Mouse (Mus musculus): ENCODE data around the gene Polr2h. TPM values are rescaled to one million over a fixed set of nuclear protein-coding genes. Genes with fewer than 3 reads are reported as not detected.
A peak's percentile ranks its signal among the peaks of the same experiment; 100 is the strongest.

Polr2h gene
- total and polyA plus RNA-seq, 3 experiments: 117 to 183 (median 157) TPM

- no peak overlapping the region for H3K27ac ChIP-seq (ENCODE audit: insufficient read depth, low read depth)
- peaks cover 41% of the 10 kb centered on the region for H3K79me2 ChIP-seq (replicated peaks; ENCODE audit: control insufficient read depth, extremely low read depth, insufficient read depth, poor library complexity, severe bottlenecking)
- H3K27me3 ChIP-seq (replicated peaks): no peaks in the 10 kb centered on the region
- no peaks in the 10 kb centered on the region for H3K9me3 ChIP-seq (replicated peaks; ENCODE audit: low read length)
- peaks cover 22 to 33% of the 10 kb centered on the region in 2 experiments for H3K36me3 ChIP-seq (replicated peaks in 1 of 2; ENCODE audit: control insufficient read depth in 1 of 2, insufficient read depth in 1 of 2, low read length in 1 of 2)
- TF ChIP-seq CHD2 (IDR thresholded peaks at IDR 0.05; ENCODE audit: low read length): no peak
- TF ChIP-seq MAX (IDR thresholded peaks at IDR 0.05; ENCODE audit: low read length): no peak
- TF ChIP-seq EP300 (IDR thresholded peaks at IDR 0.05; ENCODE audit: low read length): no peak
- no peak for TF ChIP-seq E2F4 (IDR thresholded peaks at IDR 0.05; ENCODE audit: insufficient replicate concordance, low read depth, low read length)
- TF ChIP-seq CHD1 (IDR thresholded peaks at IDR 0.05; ENCODE audit: low read depth, low read length): no peak
- no peak for TF ChIP-seq ZNF384 (IDR thresholded peaks at IDR 0.05; ENCODE audit: low read depth, low read length)
- TF ChIP-seq NRF1 (IDR thresholded peaks at IDR 0.05; ENCODE audit: low read depth, low read length): no peak
- no peak for TF ChIP-seq USF1 (IDR thresholded peaks at IDR 0.05; ENCODE audit: low read depth, low read length)
- TF ChIP-seq JUN (IDR thresholded peaks at IDR 0.05; ENCODE audit: insufficient read depth, low read depth, low read length): no peak
- no peak for TF ChIP-seq ETS1 (conservative IDR thresholded peaks at IDR 0.05; ENCODE audit: low read depth, low read length)
- TF ChIP-seq CTCF (conservative IDR thresholded peaks at IDR 0.05 in 1 of 2, IDR thresholded peaks at IDR 0.05 in 1 of 2; ENCODE audit: low read depth in 2 of 2, low read length in 2 of 2): peak in 1 of 2 experiments; percentile 23; a peak in 1 of 4 replicates
- no peak for TF ChIP-seq JUND (conservative IDR thresholded peaks at IDR 0.05; ENCODE audit: low read depth, low read length)
- TF ChIP-seq SMC3 (IDR thresholded peaks at IDR 0.05; ENCODE audit: low read depth, low read length): no peak
- no peak for TF ChIP-seq KAT2A (IDR thresholded peaks at IDR 0.05; ENCODE audit: insufficient replicate concordance, low read length)
- TF ChIP-seq MEF2A (IDR thresholded peaks at IDR 0.05; ENCODE audit: borderline replicate concordance, low read depth, low read length): peak; percentile 33; the same call in 1 of the 2 replicates
- TF ChIP-seq POLR2A (IDR thresholded peaks at IDR 0.05; ENCODE audit: low read depth, low read length): no peak
- TF ChIP-seq MYC (IDR thresholded peaks at IDR 0.05; ENCODE audit: low read depth, low read length): no peak
- TF ChIP-seq MAFK (IDR thresholded peaks at IDR 0.05; ENCODE audit: insufficient replicate concordance, low read length): no peak
- peak; percentile 34; the same call in 1 of the 2 replicates for TF ChIP-seq HCFC1 (IDR thresholded peaks at IDR 0.05; ENCODE audit: low read depth, low read length)
- TF ChIP-seq POLR2AphosphoS2 (IDR thresholded peaks at IDR 0.05; ENCODE audit: low read depth, low read length): no peak
- TF ChIP-seq GABPA (IDR thresholded peaks at IDR 0.05; ENCODE audit: insufficient replicate concordance, low read depth, low read length): no peak
- TF ChIP-seq ZMIZ1 (IDR thresholded peaks at IDR 0.05; ENCODE audit: low read depth, low read length): no peak
- TF ChIP-seq MXI1 (IDR thresholded peaks at IDR 0.05; ENCODE audit: low read depth, low read length): no peak
- TF ChIP-seq RAD21 (IDR thresholded peaks at IDR 0.05; ENCODE audit: low read depth, low read length): no peak
- no peak for TF ChIP-seq USF2 (conservative IDR thresholded peaks at IDR 0.05; ENCODE audit: low read depth, low read length)
- TF ChIP-seq SIN3A (IDR thresholded peaks at IDR 0.05; ENCODE audit: low read length): peak; percentile 11
- no peak for TF ChIP-seq ZKSCAN1 (IDR thresholded peaks at IDR 0.05; ENCODE audit: borderline replicate concordance, low read depth, low read length)
- 0 out of 2 replicates have a peak, but pooled peaks have one; percentile 36 for TF ChIP-seq TBP (conservative IDR thresholded peaks at IDR 0.05; ENCODE audit: low read depth, low read length)
- no peak for TF ChIP-seq IRF4 (IDR thresholded peaks at IDR 0.05; ENCODE audit: low read depth, low read length)
- TF ChIP-seq BHLHE40 (IDR thresholded peaks at IDR 0.05; ENCODE audit: low read depth, low read length): no peak
- no peak for TF ChIP-seq ELF1 (IDR thresholded peaks at IDR 0.05; ENCODE audit: low read depth, low read length)
- no peak for TF ChIP-seq ZC3H11A (IDR thresholded peaks at IDR 0.05; ENCODE audit: low read depth, low read length)
- no peak for TF ChIP-seq NELFE (IDR thresholded peaks at IDR 0.05; ENCODE audit: low read depth, low read length)
- peak; percentile 55 for DNase-seq (ENCODE audit: extremely low read depth)
- in situ Hi-C loops (cut with MboI; ENCODE audit: low pct_ligation_motif_present, low pct_unique_long_range_greater_than_20kb, low sequenced_read_pairs) (no loop called here), dilution Hi-C loops (cut with MboI; ENCODE audit: extremely low pct_ligation_motif_present, extremely low pct_unique_long_range_greater_than_20kb, low sequenced_read_pairs) (no loop called here)
- peaks cover 15 to 36% of the 10 kb centered on the region in 2 experiments for H3K4me1 ChIP-seq (ENCODE audit: control insufficient read depth in 1 of 2, insufficient read depth in 2 of 2)
- H3K9ac ChIP-seq (ENCODE audit: insufficient read depth, low read depth): no peak overlapping the region; the same call in 1 of the 2 replicates
- peak overlapping the region in 1 of 3 experiments; percentile 75 for H3K4me3 ChIP-seq (replicated peaks in 1 of 3; ENCODE audit: low read depth in 2 of 3, low read length in 2 of 3, poor library complexity in 1 of 3)
- peak overlapping the region; percentile 64 for H3K4me2 ChIP-seq (ENCODE audit: insufficient read depth, low read depth, poor library complexity, severe bottlenecking)
Observed at GRCm38 (mm10) chr16:20671886-20672285, 45.6 kb upstream of the Polr2h start.
